Mouse (Mus musculus) midbrain, embryonic 10.5 days (tissue): ENCODE measurements around the gene Adra2c. TPM values are rescaled to one million over a fixed set of nuclear protein-coding genes. Genes with fewer than 3 reads are reported as not detected.
A peak's percentile ranks its signal among the peaks of the same experiment; 100 is the strongest.

Experiments used
- DNase-seq: peaks from one replicate; pipeline ENCODE4 v3.0.0-alpha.2; 2017; ENCODE audit warnings: low spot score
- H3K27ac ChIP-seq: fragments of 300-500 bp; sonication (generic); replicated peaks from 2 replicates; pipeline ENCODE4 v1.5.1; 2016; ENCODE audit warnings: mild to moderate bottlenecking
- H3K27me3 ChIP-seq: fragments of 300-500 bp; sonication (generic); 2 replicates; pipeline ENCODE4 v1.6.1; 2016; ENCODE audit warnings: low read depth, mild to moderate bottlenecking; ENCODE audit not compliant: poor library complexity, severe bottlenecking
- H3K36me3 ChIP-seq: fragments of 300-500 bp; sonication (generic); 2 replicates; pipeline ENCODE4 v1.6.1; 2016; ENCODE audit warnings: mild to moderate bottlenecking, moderate library complexity
- H3K4me1 ChIP-seq: fragments of 300-500 bp; sonication (generic); 2 replicates; pipeline ENCODE4 v1.6.1; 2016
- H3K4me3 ChIP-seq: fragments of 300-500 bp; sonication (generic); 2 replicates; pipeline ENCODE4 v1.5.1; 2016; ENCODE audit warnings: mild to moderate bottlenecking, moderate library complexity
- H3K9me3 ChIP-seq: fragments of 300-500 bp; sonication (generic); replicated peaks from 2 replicates; pipeline ENCODE4 v1.6.1; 2016; ENCODE audit warnings: mild to moderate bottlenecking
- WGBS: fragments of 180-500 bp; shearing (Covaris S2); methylation state at CpG from one replicate; pipeline ENCODE4 v1.1.7; 2016; 5-methylcytosine and 5-hydroxymethylcytosine counted together
- polyA plus RNA-seq: library from polyadenylated mRNA; unstranded; fragments of >200 nt; fragmentation: Nextera tagmentation; extraction: Ambion mirVana; gene quantifications from 2 replicates; pipeline ENCODE4 v1.2.1, GENCODE M21; 2016

Adra2c gene
- polyA plus RNA-seq, 1 experiment from 2014 or later: not detected

DNA sequence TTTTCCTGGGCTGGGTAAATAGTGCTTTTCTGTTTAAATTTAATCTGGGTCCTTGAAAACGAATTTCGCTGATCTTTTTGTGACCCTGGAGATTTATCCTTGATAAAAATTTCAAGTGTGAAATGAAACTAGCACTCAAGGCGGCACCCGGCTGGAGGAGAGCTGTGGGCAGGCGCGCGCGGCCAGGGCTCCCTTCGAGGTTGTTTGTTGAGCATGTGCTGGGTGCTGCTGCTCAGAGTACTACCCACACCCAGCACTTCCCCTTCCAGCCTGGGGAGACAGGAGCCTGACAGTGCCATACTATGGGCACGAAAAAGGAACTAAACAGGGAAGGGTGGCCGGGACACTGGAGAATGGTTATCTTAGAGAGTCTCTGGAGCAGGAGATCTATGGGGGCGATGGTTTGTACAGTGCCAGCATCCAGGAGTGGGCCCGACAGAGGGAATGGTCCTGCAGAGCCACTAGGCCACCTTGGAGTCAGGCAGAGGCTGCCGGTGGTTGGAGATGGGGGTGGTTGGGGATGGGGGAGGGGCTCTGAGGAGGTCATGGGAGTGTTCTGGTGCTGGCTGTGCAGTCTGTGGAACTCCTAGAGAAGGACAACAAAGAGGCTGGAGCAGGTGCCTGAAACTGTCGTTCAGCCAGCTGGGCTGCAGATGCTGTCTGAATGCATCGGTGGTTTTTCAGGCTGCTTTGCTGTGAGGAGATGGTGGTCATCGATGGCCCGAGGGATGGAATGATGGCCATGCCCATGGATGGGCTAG lies 35.9 kb downstream of the Adra2c start:
- Histone ChIP-seq H3K27ac (peak overlapping the region; percentile 5; the same call in 1 of the 2 replicates), H3K4me3 (peak overlapping the region; percentile 45), H3K9me3 (no peaks in the 10 kb centered on the region), H3K4me1 (peaks cover 35% of the 10 kb centered on the region), H3K27me3 (peaks cover 47% of the 10 kb centered on the region), H3K36me3 (no peaks in the 10 kb centered on the region)
- DNase-seq: peak; percentile 37
- 21% methylated on average over 18 of the region's 18 CpGs for WGBS

DNA sequence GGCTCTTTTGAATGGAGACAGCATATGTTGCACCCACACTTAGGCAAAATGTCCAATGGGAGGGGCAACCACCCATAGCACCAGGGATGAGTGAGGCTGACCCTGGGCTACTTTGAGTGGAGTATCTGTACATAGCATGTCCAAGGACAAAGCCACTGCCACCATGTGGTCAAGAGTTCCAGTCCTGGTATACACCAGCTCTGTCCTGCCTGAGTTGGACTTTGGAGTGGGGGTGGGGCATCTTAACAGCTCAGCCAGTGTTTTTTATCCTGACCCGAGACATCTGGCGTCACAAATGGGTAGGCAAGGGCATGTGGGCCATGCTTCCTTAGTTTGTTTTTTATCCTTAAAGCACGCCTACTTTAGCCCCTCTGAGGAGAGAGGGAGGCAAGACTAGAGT lies 36.5 kb downstream of the Adra2c start:
- H3K36me3 ChIP-seq: no peaks in the 10 kb centered on the region
- H3K27me3 ChIP-seq: peaks cover 47% of the 10 kb centered on the region
- H3K4me3 ChIP-seq: no peak overlapping the region
- no peak overlapping the region for H3K27ac ChIP-seq
- no peak for DNase-seq
- 56% methylated on average over 3 of the region's 3 CpGs for WGBS
- H3K9me3 ChIP-seq: no peaks in the 10 kb centered on the region
- peaks cover 32% of the 10 kb centered on the region for H3K4me1 ChIP-seq

DNA sequence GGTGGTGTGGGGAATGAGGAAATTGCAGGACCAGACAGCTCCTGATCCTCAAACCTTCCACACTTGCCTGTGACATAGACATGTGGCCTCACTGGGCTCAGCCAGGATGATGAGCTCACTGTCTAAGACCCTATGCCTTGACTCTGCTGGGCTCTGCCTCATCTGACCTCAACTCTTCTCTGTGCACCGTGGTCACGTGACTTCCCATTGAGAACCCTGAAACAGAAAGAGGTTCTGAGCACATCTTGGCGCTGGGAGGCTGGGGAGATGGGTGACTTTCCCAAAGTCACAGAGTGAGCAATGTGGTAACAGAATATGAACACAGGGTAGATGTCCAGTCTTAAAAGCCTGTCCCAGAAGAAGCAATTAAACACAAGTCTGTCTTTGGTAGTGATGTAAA lies 37.1 kb downstream of the Adra2c start:
- H3K9me3 ChIP-seq: no peaks in the 10 kb centered on the region
- no peak overlapping the region for H3K27ac ChIP-seq
- 76% methylated on average over 3 of the region's 3 CpGs for WGBS
- no peaks in the 10 kb centered on the region for H3K36me3 ChIP-seq
- no peak overlapping the region for H3K4me3 ChIP-seq
- H3K27me3 ChIP-seq: peaks cover 47% of the 10 kb centered on the region
- H3K4me1 ChIP-seq: peaks cover 26% of the 10 kb centered on the region
- DNase-seq: no peak

- Histone ChIP-seq H3K4me3 (no peak overlapping the region), H3K27ac (no peak overlapping the region), H3K4me1 (no peaks in the 10 kb centered on the region), H3K36me3 (no peaks in the 10 kb centered on the region), H3K9me3 (no peaks in the 10 kb centered on the region), H3K27me3 (0 out of 2 replicates have a peak, but pooled peaks cover 4% of the 10 kb centered on the region)
- DNase-seq: no peak
- 86% methylated on average over 2 of the region's 2 CpGs for whole genome bisulfite sequencing
These were observed 42.5 kb downstream of the Adra2c start for GRCm38 (mm10) chr5:35320650-35321049.

DNA sequence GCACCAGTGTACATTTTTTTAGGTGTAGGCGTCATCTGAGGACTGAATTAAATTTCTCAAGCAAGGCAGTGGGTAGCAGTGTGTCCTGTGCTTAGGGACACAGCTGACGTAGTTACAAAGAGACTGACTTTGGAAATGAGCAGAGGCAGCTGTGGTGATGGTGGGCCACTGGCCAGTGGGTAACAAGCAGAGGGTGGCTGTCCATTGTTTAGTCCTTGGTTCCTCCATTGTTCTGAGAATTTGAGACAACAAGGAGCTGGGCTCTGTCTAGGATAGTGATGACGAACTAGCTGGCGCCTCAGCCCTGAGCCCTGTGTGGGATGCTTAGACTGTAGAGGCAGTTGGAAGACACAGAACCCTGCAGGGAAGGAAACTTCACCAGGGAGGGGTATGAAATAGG lies 52.7 kb downstream of the Adra2c start:
- no peak for DNase-seq
- no peaks in the 10 kb centered on the region for H3K4me1 ChIP-seq
- H3K27me3 ChIP-seq: no peaks in the 10 kb centered on the region; the same call in 1 of the 2 replicates
- no peak overlapping the region for H3K27ac ChIP-seq
- H3K9me3 ChIP-seq: no peaks in the 10 kb centered on the region
- no peak overlapping the region for H3K4me3 ChIP-seq
- H3K36me3 ChIP-seq: no peaks in the 10 kb centered on the region
- WGBS: 70% methylated on average over 4 of the region's 4 CpGs

Other genes starting within 250 kb of the Adra2c start
- gene Hgfac, start 236.8 kb upstream of the Adra2c start, polyA plus RNA-seq: 0.28 and 0.53 TPM in 2 replicates
- 0.27 and 0.42 TPM in 2 replicates for gene Dok7, start 221.6 kb upstream of the Adra2c start, polyA plus RNA-seq
- gene Lrpap1, start 172.6 kb upstream of the Adra2c start, polyA plus RNA-seq: 84.5 and 105 TPM in 2 replicates
- 0.14 and 0.99 TPM in 2 replicates for gene Hmx1, start 110.8 kb downstream of the Adra2c start, polyA plus RNA-seq
- 3.5 and 4.9 TPM in 2 replicates for gene Cpz, start 247.4 kb downstream of the Adra2c start, polyA plus RNA-seq